Mouse (Mus musculus): ENCODE data around the gene Nkd1. TPM values are rescaled to one million over a fixed set of nuclear protein-coding genes. Genes with fewer than 3 reads are reported as not detected.

Nkd1 gene
- polyA plus RNA-seq, 1 experiment from 2014 or later: 45.8 TPM

GRCm38 (mm10) chr8:88569366-88569765 is 48.2 kb downstream of the Nkd1 start:
- Histone ChIP-seq H3K36me3 (ENCODE audit: control insufficient read depth, insufficient read depth, low read length) (no peaks in the 10 kb centered on the region), H3K4me2 (ENCODE audit: low read length) (no peak overlapping the region), H3K9me3 (ENCODE audit: control insufficient read depth, low read length) (no peaks in the 10 kb centered on the region), H3K4me3 (ENCODE audit: low read length) (no peak overlapping the region), H3K9ac (ENCODE audit: low read depth, low read length) (no peak overlapping the region), H3K4me1 (ENCODE audit: control insufficient read depth, insufficient read depth, low read depth, low read length) (peaks cover 42% of the 10 kb centered on the region), H3K27ac (ENCODE audit: low read depth, low read length) (no peak overlapping the region), H3K27me3 (replicated peaks; ENCODE audit: control insufficient read depth, insufficient read depth, low read length) (no peaks in the 10 kb centered on the region)
- no peak for ATAC-seq
- 58% methylated on average over 7 of the region's 7 CpGs for WGBS

- Histone ChIP-seq H3K27ac (ENCODE audit: low read depth, low read length) (no peak overlapping the region), H3K4me2 (ENCODE audit: low read length) (no peak overlapping the region), H3K4me3 (ENCODE audit: low read length) (no peak overlapping the region), H3K4me1 (ENCODE audit: control insufficient read depth, insufficient read depth, low read depth, low read length) (peaks cover 47% of the 10 kb centered on the region), H3K36me3 (ENCODE audit: control insufficient read depth, insufficient read depth, low read length) (no peaks in the 10 kb centered on the region), H3K9me3 (ENCODE audit: control insufficient read depth, low read length) (no peaks in the 10 kb centered on the region), H3K27me3 (replicated peaks; ENCODE audit: control insufficient read depth, insufficient read depth, low read length) (no peaks in the 10 kb centered on the region), H3K9ac (ENCODE audit: low read depth, low read length) (no peak overlapping the region)
- 48% methylated on average over 10 of the region's 10 CpGs for WGBS
- no peak for ATAC-seq
Observed at GRCm38 (mm10) chr8:88570293-88570998, 49.3 kb downstream of the Nkd1 start.

GRCm38 (mm10) chr8:88571434-88572184 is 50.5 kb downstream of the Nkd1 start:
- Histone ChIP-seq H3K9ac (ENCODE audit: low read depth, low read length) (peak overlapping the region; percentile 35; the same call in 1 of the 2 replicates), H3K36me3 (ENCODE audit: control insufficient read depth, insufficient read depth, low read length) (no peaks in the 10 kb centered on the region), H3K27ac (ENCODE audit: low read depth, low read length) (no peak overlapping the region), H3K4me3 (ENCODE audit: low read length) (no peak overlapping the region), H3K4me1 (ENCODE audit: control insufficient read depth, insufficient read depth, low read depth, low read length) (peaks cover 52% of the 10 kb centered on the region), H3K4me2 (ENCODE audit: low read length) (no peak overlapping the region), H3K27me3 (replicated peaks; ENCODE audit: control insufficient read depth, insufficient read depth, low read length) (no peaks in the 10 kb centered on the region), H3K9me3 (ENCODE audit: control insufficient read depth, low read length) (no peaks in the 10 kb centered on the region)
- WGBS: 72% methylated on average over 14 of the region's 14 CpGs
- ATAC-seq: no peak

GRCm38 (mm10) chr8:88572185-88572909 is 51.2 kb downstream of the Nkd1 start:
- no peak for ATAC-seq
- H3K4me3 ChIP-seq (ENCODE audit: low read length): no peak overlapping the region

GRCm38 (mm10) chr8:88572941-88573645 is 51.9 kb downstream of the Nkd1 start:
- no peak overlapping the region for H3K9ac ChIP-seq (ENCODE audit: low read depth, low read length)
- ATAC-seq: no peak
- H3K9me3 ChIP-seq (ENCODE audit: control insufficient read depth, low read length): no peaks in the 10 kb centered on the region
- H3K4me1 ChIP-seq (ENCODE audit: control insufficient read depth, insufficient read depth, low read depth, low read length): peaks cover 51% of the 10 kb centered on the region
- H3K36me3 ChIP-seq (ENCODE audit: control insufficient read depth, insufficient read depth, low read length): no peaks in the 10 kb centered on the region
- no peak overlapping the region for H3K4me3 ChIP-seq (ENCODE audit: low read length)
- H3K27ac ChIP-seq (ENCODE audit: low read depth, low read length): no peak overlapping the region
- no peak overlapping the region for H3K4me2 ChIP-seq (ENCODE audit: low read length)
- no peaks in the 10 kb centered on the region for H3K27me3 ChIP-seq (replicated peaks; ENCODE audit: control insufficient read depth, insufficient read depth, low read length)
- WGBS: 69% methylated on average over 14 of the region's 14 CpGs

More at GRCm38 (mm10) chr8:88572185-88572909, 51.2 kb downstream of the Nkd1 start:
- Histone ChIP-seq H3K27me3 (replicated peaks; ENCODE audit: control insufficient read depth, insufficient read depth, low read length) (no peaks in the 10 kb centered on the region), H3K4me2 (ENCODE audit: low read length) (no peak overlapping the region), H3K27ac (ENCODE audit: low read depth, low read length) (no peak overlapping the region), H3K4me1 (ENCODE audit: control insufficient read depth, insufficient read depth, low read depth, low read length) (peaks cover 52% of the 10 kb centered on the region), H3K36me3 (ENCODE audit: control insufficient read depth, insufficient read depth, low read length) (no peaks in the 10 kb centered on the region), H3K9ac (ENCODE audit: low read depth, low read length) (peak overlapping the region; percentile 35; the same call in 1 of the 2 replicates), H3K9me3 (ENCODE audit: control insufficient read depth, low read length) (no peaks in the 10 kb centered on the region)
- WGBS: 67% methylated on average over 12 of the region's 12 CpGs

- Histone ChIP-seq H3K27me3 (replicated peaks; ENCODE audit: control insufficient read depth, insufficient read depth, low read length) (no peaks in the 10 kb centered on the region), H3K27ac (ENCODE audit: low read depth, low read length) (no peak overlapping the region), H3K4me2 (ENCODE audit: low read length) (no peak overlapping the region), H3K4me3 (ENCODE audit: low read length) (no peak overlapping the region), H3K9me3 (ENCODE audit: control insufficient read depth, low read length) (no peaks in the 10 kb centered on the region), H3K9ac (ENCODE audit: low read depth, low read length) (no peak overlapping the region), H3K4me1 (ENCODE audit: control insufficient read depth, insufficient read depth, low read depth, low read length) (peaks cover 59% of the 10 kb centered on the region), H3K36me3 (ENCODE audit: control insufficient read depth, insufficient read depth, low read length) (no peaks in the 10 kb centered on the region)
- ATAC-seq: no peak
- 78% methylated on average over 5 of the region's 5 CpGs for WGBS
Observed at GRCm38 (mm10) chr8:88574975-88575374, 53.8 kb downstream of the Nkd1 start.

- WGBS: 77% methylated on average over 10 of the region's 10 CpGs
- Histone ChIP-seq H3K4me3 (ENCODE audit: low read length) (no peak overlapping the region), H3K9ac (ENCODE audit: low read depth, low read length) (no peak overlapping the region), H3K4me1 (ENCODE audit: control insufficient read depth, insufficient read depth, low read depth, low read length) (peaks cover 53% of the 10 kb centered on the region), H3K36me3 (ENCODE audit: control insufficient read depth, insufficient read depth, low read length) (no peaks in the 10 kb centered on the region), H3K9me3 (ENCODE audit: control insufficient read depth, low read length) (no peaks in the 10 kb centered on the region), H3K27me3 (replicated peaks; ENCODE audit: control insufficient read depth, insufficient read depth, low read length) (no peaks in the 10 kb centered on the region), H3K27ac (ENCODE audit: low read depth, low read length) (peak overlapping the region; percentile 34; the same call in 1 of the 2 replicates), H3K4me2 (ENCODE audit: low read length) (no peak overlapping the region)
- ATAC-seq: no peak
Observed at GRCm38 (mm10) chr8:88576351-88577142, 55.4 kb downstream of the Nkd1 start.

- peaks cover 42% of the 10 kb centered on the region for H3K4me1 ChIP-seq (ENCODE audit: control insufficient read depth, insufficient read depth, low read depth, low read length)
- WGBS: 43% methylated on average over 5 of the region's 5 CpGs
Observed at GRCm38 (mm10) chr8:88577666-88578065, 56.5 kb downstream of the Nkd1 start.

More at GRCm38 (mm10) chr8:88577666-88578065, 56.5 kb downstream of the Nkd1 start:
- ATAC-seq: no peak
- H3K9ac ChIP-seq (ENCODE audit: low read depth, low read length): no peak overlapping the region
- H3K36me3 ChIP-seq (ENCODE audit: control insufficient read depth, insufficient read depth, low read length): no peaks in the 10 kb centered on the region
- no peak overlapping the region for H3K4me2 ChIP-seq (ENCODE audit: low read length)
- H3K9me3 ChIP-seq (ENCODE audit: control insufficient read depth, low read length): no peaks in the 10 kb centered on the region
- H3K4me3 ChIP-seq (ENCODE audit: low read length): no peak overlapping the region
- no peaks in the 10 kb centered on the region for H3K27me3 ChIP-seq (replicated peaks; ENCODE audit: control insufficient read depth, insufficient read depth, low read length)
- H3K27ac ChIP-seq (ENCODE audit: low read depth, low read length): no peak overlapping the region

Measured in hindbrain, embryonic 16.5 days (tissue).